9 mouse cellular contexts compared by ENCODE assay signal in genomic region chr1:63446047-63446704, GRCm38 (mm10). TPM values are rescaled to one million over a fixed set of nuclear protein-coding genes. Genes with fewer than 3 reads are reported as not detected.
DNase-seq lines count a peak whose midpoint lies in the region; ATAC-seq and TF ChIP-seq lines count a peak whose summit lies in the region.
"Had no signal": no experiment of that assay in that cellular context is flagged by ENCODE, and none has a peak within 500 bp of the region (broad histone marks: within the 10 kb centered on the region; RNA-seq: fewer than 3 reads in every experiment).

No protein-coding gene starts in this region.

- H3K4me1 ChIP-seq in heart, embryonic 10.5 days: peaks cover 12% of the 10 kb centered on the region
- H3K4me1 ChIP-seq in heart, embryonic 13.5 days: peaks cover 15% of the 10 kb centered on the region
- no peaks in the 10 kb centered on the region for H3K4me1 ChIP-seq in limb, embryonic 11.5 days (ENCODE audit: control insufficient read depth, insufficient read depth, low read length)
- H3K4me1 ChIP-seq in olfactory bulb, adult 2 months (ENCODE audit: control insufficient read depth, insufficient read depth, low read length): 0 out of 2 replicates have a peak, but pooled peaks cover 6% of the 10 kb centered on the region

- H3K9ac ChIP-seq in heart, embryonic 13.5 days: peak overlapping the region; percentile 82
- H3K9ac ChIP-seq in limb, embryonic 11.5 days (ENCODE audit: low read length): peak overlapping the region; percentile 72

- no peak for ATAC-seq in heart, embryonic 13.5 days (ENCODE audit: extremely low read depth, insufficient number of reproducible peaks, low FRiP score, low TSS enrichment)
- ATAC-seq in limb, embryonic 11.5 days (ENCODE audit: insufficient number of reproducible peaks, low FRiP score, low TSS enrichment, low read depth): peak; percentile 67; the same call in 1 of the 2 replicates

- H3K27ac ChIP-seq in heart, embryonic 10.5 days: peak overlapping the region; percentile 78
- H3K27ac ChIP-seq in heart, embryonic 13.5 days (replicated peaks): no peak overlapping the region
- no peak overlapping the region for H3K27ac ChIP-seq in limb, embryonic 11.5 days (replicated peaks; ENCODE audit: low read depth, low read length)
- peak overlapping the region; percentile 20; the same call in 1 of the 2 replicates for H3K27ac ChIP-seq in olfactory bulb, adult 2 months (ENCODE audit: insufficient read depth, low read depth, low read length)

- no peak for TF ChIP-seq POLR2A in olfactory bulb, adult 2 months (IDR thresholded peaks at IDR 0.05; ENCODE audit: insufficient read depth, low read depth, low read length)

- peak overlapping the region; percentile 83 for H3K4me3 ChIP-seq in heart, embryonic 10.5 days
- H3K4me3 ChIP-seq in heart, embryonic 13.5 days: peak overlapping the region; percentile 74
- peak overlapping the region; percentile 69 for H3K4me3 ChIP-seq in limb, embryonic 11.5 days (ENCODE audit: low read depth, low read length)
- peak overlapping the region; percentile 64 for H3K4me3 ChIP-seq in olfactory bulb, adult 2 months (ENCODE audit: insufficient read depth, low read depth, low read length)

- H3K36me3 ChIP-seq in heart, embryonic 10.5 days: no peaks in the 10 kb centered on the region
- H3K36me3 ChIP-seq in heart, embryonic 13.5 days: no peaks in the 10 kb centered on the region
- H3K36me3 ChIP-seq in limb, embryonic 11.5 days (ENCODE audit: control insufficient read depth, insufficient read depth, low read length): no peaks in the 10 kb centered on the region

- WGBS in heart, embryonic 10.5 days: under 1% methylated on average over 64 of the region's 68 CpGs
- WGBS in heart, embryonic 13.5 days: under 1% methylated on average over 63 of the region's 68 CpGs
- WGBS in limb, embryonic 11.5 days: under 1% methylated on average over 35 of the region's 68 CpGs
- 1% methylated on average over 66 of the region's 68 CpGs for WGBS in olfactory bulb, adult 2 months

- peaks cover 58% of the 10 kb centered on the region for H3K27me3 ChIP-seq in heart, embryonic 10.5 days (ENCODE audit: insufficient read depth, poor library complexity, severe bottlenecking)
- H3K27me3 ChIP-seq in heart, embryonic 13.5 days (replicated peaks): peaks cover 75% of the 10 kb centered on the region
- H3K27me3 ChIP-seq in limb, embryonic 11.5 days (ENCODE audit: control insufficient read depth, insufficient read depth, low read length): no peaks in the 10 kb centered on the region; the same call in 1 of the 2 replicates
- H3K27me3 ChIP-seq: CH12.LX had no signal

- peak overlapping the region; percentile 99 for H3K4me2 ChIP-seq in heart, embryonic 13.5 days
- peak overlapping the region; percentile 99 for H3K4me2 ChIP-seq in limb, embryonic 11.5 days (ENCODE audit: low read depth, severe bottlenecking)

- no peak for TF ChIP-seq CTCF in olfactory bulb, adult 2 months (IDR thresholded peaks at IDR 0.05; ENCODE audit: insufficient read depth, low read depth, low read length)

- no peak for DNase-seq in heart, embryonic 10.5 days (ENCODE audit: low spot score)
- no peak for DNase-seq in heart, adult 9 months (ENCODE audit: low spot score in 2 of 2)
- DNase-seq in ES-CJ7 (ENCODE audit: low read depth, low spot score): peak; percentile 52
- peak; percentile 69 for DNase-seq in cerebellum, adult 9-10 months
- peak; percentile 51 for DNase-seq in limb, embryonic 11.5 days (ENCODE audit: low spot score)
- DNase-seq in thymus, adult 18-20 months: no peak

- H3K9me3 ChIP-seq in heart, embryonic 10.5 days: no peaks in the 10 kb centered on the region
- H3K9me3 ChIP-seq in heart, embryonic 13.5 days: no peaks in the 10 kb centered on the region
- no peaks in the 10 kb centered on the region for H3K9me3 ChIP-seq in limb, embryonic 11.5 days (ENCODE audit: control insufficient read depth, low read length)

RNA-seq across cellular contexts. Expression of gene Adam23, which starts 0.5 kb away (rescaled TPM):
- polyA plus RNA-seq in heart, embryonic 10.5 days (2016; fragmentation: Nextera tagmentation; extraction: Ambion mirVana): 0.85 and 1.9 TPM in 2 replicates
- polyA plus RNA-seq in heart, embryonic 13.5 days (2015; fragmentation: Nextera tagmentation; extraction: Ambion mirVana): 0.78 and 1.1 TPM in 2 replicates
- 3.7 and 4.1 TPM in 2 replicates for polyA plus RNA-seq in limb, embryonic 11.5 days (2014; fragmentation: Nextera tagmentation; extraction: Ambion mirVana)
- 224 TPM in 1 of 2 replicates, not detected in the other for polyA plus RNA-seq in olfactory bulb, adult 2 months (2012; ENCODE audit: insufficient read depth, insufficient read length, low replicate concordance, missing spikeins)

Comparison
In these comparisons a context has a peak if more than half of its experiments do, and no peak if none do; other contexts are left out.
1. H3K27ac ChIP-seq: peak in heart, embryonic 10.5 days (single experiment) and olfactory bulb, adult 2 months (single experiment); none in heart, embryonic 13.5 days (single experiment) and limb, embryonic 11.5 days (single experiment).
2. DNase-seq: peak in ES-CJ7 (single experiment), cerebellum, adult 9-10 months (single experiment) and limb, embryonic 11.5 days (single experiment); none in heart, embryonic 10.5 days (single experiment), heart, adult 9 months (0 of 2) and thymus, adult 18-20 months (0 of 2).
3. RNA of gene Adam23, which starts 0.5 kb away (polyA plus RNA-seq): 224 TPM in olfactory bulb, adult 2 months; 3.7 to 4.1 TPM in limb, embryonic 11.5 days, 0.85 to 1.9 TPM in heart, embryonic 10.5 days and 0.78 to 1.1 TPM in heart, embryonic 13.5 days; every median in the first group is over 10 times any median in the second.
4. Peak in every context shown above with its lines, with median percentiles within 50 percentile points of each other: H3K4me3 ChIP-seq.